Mouse (Mus musculus) MEL (cell line): ENCODE measurements around the gene Asah2.

ENCODE experiments used
- CTCF ChIP-seq, 3 experiments: IDR thresholded peaks in 2 of 3; conservative IDR thresholded peaks in 1 of 3; 2 replicates each; pipeline ENCODE4 v1.5.1; 2011 to 2012; ENCODE audit warnings: low read length in 3 of 3, low read depth in 2 of 3, mild to moderate bottlenecking in 2 of 3, improper control_type of control experiment in 1 of 3, inconsistent platforms in 1 of 3, mixed read lengths in 1 of 3, moderate library complexity in 1 of 3; ENCODE audit not compliant: control insufficient read depth in 1 of 3, insufficient read depth in 1 of 3, poor library complexity in 1 of 3, severe bottlenecking in 1 of 3
- GATA1 ChIP-seq: IDR thresholded peaks from 2 replicates; pipeline ENCODE4 v1.6.1; 2011; ENCODE audit warnings: low read depth, low read length, improper control_type of control experiment
- JUND ChIP-seq: IDR thresholded peaks from 2 replicates; pipeline ENCODE4 v1.6.1; 2011; ENCODE audit warnings: low read depth, mild to moderate bottlenecking, improper control_type of control experiment, low read length
- KAT2A ChIP-seq: conservative IDR thresholded peaks from 2 replicates; pipeline ENCODE4 v1.6.1; 2012; ENCODE audit warnings: low read depth, low read length, improper control_type of control experiment, inconsistent platforms
- ZMIZ1 ChIP-seq: IDR thresholded peaks from 2 replicates; pipeline ENCODE4 v1.6.1; 2012; ENCODE audit warnings: low read depth, mild to moderate bottlenecking, inconsistent platforms, low read length, improper control_type of control experiment, moderate library complexity

GRCm38 (mm10) chr19:31954267-31954666 lies 153.7 kb downstream of the Asah2 start:
- TF ChIP-seq CTCF (IDR thresholded peaks at IDR 0.05 in 2 of 3, conservative IDR thresholded peaks at IDR 0.05 in 1 of 3; ENCODE audit: control insufficient read depth in 1 of 3, insufficient read depth in 1 of 3, low read depth in 2 of 3, low read length in 3 of 3, poor library complexity in 1 of 3, severe bottlenecking in 1 of 3) (no peak), ZMIZ1 (no peak), GATA1 (no peak), KAT2A (no peak), JUND (no peak)
